In the genomic region with DNA sequence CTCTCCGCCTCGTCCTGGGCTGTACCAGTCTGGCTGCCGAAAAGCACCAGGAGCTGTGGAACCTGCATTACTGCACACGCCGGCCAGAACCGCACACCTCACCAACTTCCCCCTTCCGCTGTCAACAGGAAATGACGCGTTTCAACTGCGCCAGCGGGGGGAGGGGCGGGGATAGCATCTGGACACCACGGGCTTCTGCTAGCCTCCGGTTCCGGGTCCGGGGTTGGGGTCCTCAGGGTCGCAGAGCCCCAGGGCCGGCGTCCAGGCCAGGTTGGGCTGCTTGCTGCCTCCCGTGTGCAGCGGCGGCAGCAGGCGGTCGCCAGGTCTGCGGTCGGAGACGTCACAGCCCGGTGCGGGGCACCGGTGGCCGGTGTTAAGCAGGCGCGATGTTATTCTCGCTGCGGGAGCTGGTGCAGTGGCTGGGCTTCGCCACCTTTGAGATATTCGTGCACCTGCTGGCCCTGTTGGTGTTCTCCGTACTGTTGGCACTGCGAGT, we compare ENCODE assay signal across 8 mouse cellular contexts. TPM values are rescaled to one million over a fixed set of nuclear protein-coding genes. Genes with fewer than 3 reads are reported as not detected.
DNase-seq lines count a peak whose midpoint lies in the region.

A gene (plus strand): TSS at position 156 of the 496 bp plus-strand sequence.

- peak; percentile 96 for DNase-seq in Muller cell, postnatal 12 days (ENCODE audit: inconsistent ontology term)
- DNase-seq in cerebellum, adult 8-10 months, result peak; percentile 82
- DNase-seq in forelimb bud, embryonic 11.5 days (ENCODE audit: low read depth, low spot score), result peak; percentile 92
- peak; percentile 88 for DNase-seq in heart, postnatal 4 days
- peak in 1 of 2 experiments; percentile 78 for DNase-seq in layer of hippocampus, adult 8-10 months (ENCODE audit: low spot score in 2 of 2)
- DNase-seq in lung, postnatal 10 days, result peak; percentile 91
- DNase-seq in ovary, postnatal 14 days (ENCODE audit: low spot score), result peak; percentile 76
- DNase-seq in thymus, postnatal 10 days (ENCODE audit: low spot score in 2 of 2), result peak; percentile 78 to 82

RNA-seq across cellular contexts. Expression of the gene that starts here (rescaled TPM):
- 10 to 100 TPM; 16.9 to 18.1 TPM for total RNA-seq in heart, postnatal 4 days (2021)
- 10 to 100 TPM; 27.0 to 44.4 (median 33.9) TPM for total RNA-seq in layer of hippocampus, adult 8-10 months (2022)
